Mouse (Mus musculus): ENCODE measurements at regions not wholly inside any gene's neighbourhood (a gene's known extent, or its start where the extent isn't known, plus 50 kb on each side); places are given as distances from the start of the nearest gene placed in this dataset.
A peak's percentile ranks its signal among the peaks of the same experiment; 100 is the strongest.

GRCm38 (mm10) chr2:50694849-50695248 is 398.2 kb upstream of the Mmadhc start:
- no peak for DNase-seq (ENCODE audit: low spot score in 2 of 2)

GRCm38 (mm10) chr2:50693784-50694350 is 397.3 kb upstream of the Mmadhc start:
- DNase-seq (ENCODE audit: low spot score in 2 of 2), result no peak

- DNase-seq (ENCODE audit: low spot score in 2 of 2), result no peak
Observed at GRCm38 (mm10) chr2:50690120-50691103, 393.8 kb upstream of the Mmadhc start.

- no peak for DNase-seq (ENCODE audit: low spot score in 2 of 2)
Observed at GRCm38 (mm10) chr2:50687672-50688151, 391.1 kb upstream of the Mmadhc start.

GRCm38 (mm10) chr2:50687222-50687621 is 390.6 kb upstream of the Mmadhc start:
- no peak for DNase-seq (ENCODE audit: low spot score in 2 of 2)

- no peak for DNase-seq (ENCODE audit: low spot score in 2 of 2)
Observed at GRCm38 (mm10) chr2:50677456-50677855, 380.9 kb upstream of the Mmadhc start.

- DNase-seq (ENCODE audit: low spot score in 2 of 2), result no peak
Observed at GRCm38 (mm10) chr2:50675736-50676550, 379.3 kb upstream of the Mmadhc start.

- DNase-seq (ENCODE audit: low spot score in 2 of 2), result no peak
Observed at GRCm38 (mm10) chr2:50674856-50675175, 378.2 kb upstream of the Mmadhc start.

GRCm38 (mm10) chr2:50674151-50674855 is 377.7 kb upstream of the Mmadhc start:
- DNase-seq (ENCODE audit: low spot score in 2 of 2), result no peak

- no peak for DNase-seq (ENCODE audit: low spot score in 2 of 2)
Observed at GRCm38 (mm10) chr2:50669297-50669696, 372.7 kb upstream of the Mmadhc start.

- no peak for DNase-seq (ENCODE audit: low spot score in 2 of 2)
Observed at GRCm38 (mm10) chr2:50668789-50669188, 372.2 kb upstream of the Mmadhc start.

- DNase-seq (ENCODE audit: low spot score in 2 of 2), result no peak
Observed at GRCm38 (mm10) chr2:50667180-50667579, 370.6 kb upstream of the Mmadhc start.

- no peak for DNase-seq (ENCODE audit: low spot score in 2 of 2)
Observed at GRCm38 (mm10) chr2:50662504-50662903, 365.9 kb upstream of the Mmadhc start.

GRCm38 (mm10) chr2:50660000-50660399 is 363.4 kb upstream of the Mmadhc start:
- no peak for DNase-seq (ENCODE audit: low spot score in 2 of 2)

GRCm38 (mm10) chr2:50657826-50658225 is 361.2 kb upstream of the Mmadhc start:
- no peak for DNase-seq (ENCODE audit: low spot score in 2 of 2)

- no peak for DNase-seq (ENCODE audit: low spot score in 2 of 2)
Observed at GRCm38 (mm10) chr2:50656351-50656750, 359.8 kb upstream of the Mmadhc start.

- peak in 1 of 2 experiments; percentile 5 for DNase-seq (ENCODE audit: low spot score in 2 of 2)
Observed at GRCm38 (mm10) chr2:50654953-50655324, 358.3 kb upstream of the Mmadhc start.

GRCm38 (mm10) chr2:50654221-50654952 is 357.8 kb upstream of the Mmadhc start:
- DNase-seq (ENCODE audit: low spot score in 2 of 2), result no peak

- DNase-seq (ENCODE audit: low spot score in 2 of 2), result no peak
Observed at GRCm38 (mm10) chr2:50653121-50653615, 356.6 kb upstream of the Mmadhc start.

GRCm38 (mm10) chr2:50649656-50650055 is 353.1 kb upstream of the Mmadhc start:
- no peak for DNase-seq (ENCODE audit: low spot score in 2 of 2)

GRCm38 (mm10) chr2:50643219-50643618 is 346.6 kb upstream of the Mmadhc start:
- no peak for DNase-seq (ENCODE audit: low spot score in 2 of 2)

Data from right cerebral cortex, postnatal 36 days (tissue).